Mouse (Mus musculus) midbrain, embryonic 15.5 days (tissue): ENCODE measurements around the gene Bend3. TPM values are rescaled to one million over a fixed set of nuclear protein-coding genes. Genes with fewer than 3 reads are reported as not detected.

Experiments used
- ATAC-seq: fragments of 200-750 bp; cut with Nextera tagmentation; replicated peaks from 2 replicates; pipeline ENCODE4 v1.8.0; 2017; ENCODE audit warnings: moderate TSS enrichment
- H3K27ac ChIP-seq: fragments of 300-500 bp; sonication (generic); 2 replicates; pipeline ENCODE4 v1.5.1; 2015; ENCODE audit warnings: mild to moderate bottlenecking, inconsistent platforms
- H3K27me3 ChIP-seq: fragments of 300-500 bp; sonication (generic); replicated peaks from 2 replicates; pipeline ENCODE4 v1.6.1; 2015; ENCODE audit warnings: inconsistent platforms
- H3K36me3 ChIP-seq: fragments of 300-500 bp; sonication (generic); replicated peaks from 2 replicates; pipeline ENCODE4 v1.6.1; 2015; ENCODE audit warnings: inconsistent platforms
- H3K4me1 ChIP-seq: fragments of 300-500 bp; sonication (generic); 2 replicates; pipeline ENCODE4 v1.6.1; 2015; ENCODE audit warnings: inconsistent platforms
- H3K4me2 ChIP-seq: fragments of 300-500 bp; sonication (generic); 2 replicates; pipeline ENCODE4 v1.6.1; 2015; ENCODE audit warnings: inconsistent platforms, mild to moderate bottlenecking, moderate library complexity
- H3K4me3 ChIP-seq: fragments of 300-500 bp; sonication (generic); 2 replicates; pipeline ENCODE4 v1.5.1; 2015; ENCODE audit warnings: mild to moderate bottlenecking, inconsistent platforms
- H3K9ac ChIP-seq: fragments of 300-500 bp; sonication (generic); 2 replicates; pipeline ENCODE4 v1.6.1; 2015; ENCODE audit warnings: mild to moderate bottlenecking, inconsistent platforms
- H3K9me3 ChIP-seq: fragments of 300-500 bp; sonication (generic); 2 replicates; pipeline ENCODE4 v1.6.1; 2016; ENCODE audit warnings: inconsistent platforms
- WGBS: fragments of 180-500 bp; shearing (Covaris S2); methylation state at CpG from one replicate; pipeline ENCODE4 v1.1.7; 2015; ENCODE audit warnings: mixed read lengths; 5-methylcytosine and 5-hydroxymethylcytosine counted together
- polyA plus RNA-seq: library from polyadenylated mRNA; unstranded; fragments of >200 nt; fragmentation: Nextera tagmentation; extraction: Ambion mirVana; gene quantifications from 2 replicates; pipeline ENCODE4 v1.2.1, GENCODE M21; 2015

Gene Bend3
- polyA plus RNA-seq, 1 experiment from 2014 or later: 5.5 TPM

GRCm38 (mm10) chr10:43541153-43541544, 62.5 kb downstream of the Bend3 start:
- peak overlapping the region; percentile 56 for H3K4me2 ChIP-seq
- no peak overlapping the region for H3K9ac ChIP-seq
- ATAC-seq: peak; percentile 32; the same call in 1 of the 2 replicates
- H3K4me3 ChIP-seq: peak overlapping the region; percentile 65
- H3K27ac ChIP-seq: no peak overlapping the region
- H3K36me3 ChIP-seq: no peaks in the 10 kb centered on the region
- no peaks in the 10 kb centered on the region for H3K9me3 ChIP-seq
- 44% methylated on average over 8 of the region's 8 CpGs for WGBS
- H3K4me1 ChIP-seq: peaks cover 17% of the 10 kb centered on the region
- no peaks in the 10 kb centered on the region for H3K27me3 ChIP-seq

DNA sequence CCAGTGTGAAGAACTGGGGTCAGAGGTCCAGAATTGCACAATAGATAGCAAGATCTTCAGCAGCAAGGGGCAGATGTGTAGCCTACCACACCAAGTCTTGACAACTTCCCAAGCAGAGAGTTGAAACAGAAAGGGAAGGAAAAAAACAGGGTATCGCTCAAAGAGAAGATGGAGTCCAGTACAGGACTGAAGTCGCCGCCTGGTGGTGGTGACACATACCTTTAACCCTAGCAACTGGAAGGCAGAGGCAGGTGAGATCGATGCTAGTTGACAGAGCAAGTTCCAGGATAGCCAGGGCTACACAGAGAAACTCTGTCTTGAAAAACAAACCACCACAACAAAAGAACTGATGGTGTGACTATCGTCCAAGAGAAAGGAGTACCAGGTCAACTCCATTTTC, 70.8 kb downstream of the Bend3 start:
- Histone ChIP-seq H3K27me3 (no peaks in the 10 kb centered on the region), H3K9ac (no peak overlapping the region), H3K27ac (no peak overlapping the region), H3K4me1 (no peaks in the 10 kb centered on the region), H3K4me2 (no peak overlapping the region), H3K4me3 (no peak overlapping the region), H3K36me3 (no peaks in the 10 kb centered on the region), H3K9me3 (no peaks in the 10 kb centered on the region)
- 59% methylated on average over 5 of the region's 5 CpGs for WGBS
- no peak for ATAC-seq

- 35% methylated on average over 3 of the region's 3 CpGs for WGBS
- Histone ChIP-seq H3K4me2 (no peak overlapping the region), H3K9me3 (no peaks in the 10 kb centered on the region), H3K4me3 (no peak overlapping the region), H3K9ac (no peak overlapping the region), H3K27me3 (no peaks in the 10 kb centered on the region), H3K36me3 (no peaks in the 10 kb centered on the region), H3K27ac (0 out of 2 replicates have a peak overlapping the region, but pooled peaks have one; percentile 8), H3K4me1 (no peaks in the 10 kb centered on the region)
- no peak for ATAC-seq
Observed at GRCm38 (mm10) chr10:43550923-43551322, 72.3 kb downstream of the Bend3 start.

GRCm38 (mm10) chr10:43551388-43551787, 72.8 kb downstream of the Bend3 start:
- ATAC-seq: peak; percentile 48; the same call in 1 of the 2 replicates
- H3K27ac ChIP-seq: 0 out of 2 replicates have a peak overlapping the region, but pooled peaks have one; percentile 8

GRCm38 (mm10) chr10:43557630-43558165, 79.1 kb downstream of the Bend3 start:
- Histone ChIP-seq H3K9ac (no peak overlapping the region), H3K27me3 (no peaks in the 10 kb centered on the region), H3K9me3 (no peaks in the 10 kb centered on the region), H3K36me3 (no peaks in the 10 kb centered on the region), H3K4me3 (no peak overlapping the region), H3K4me2 (no peak overlapping the region), H3K4me1 (no peaks in the 10 kb centered on the region), H3K27ac (no peak overlapping the region)
- no peak for ATAC-seq
- WGBS: 86% methylated on average over 5 of the region's 5 CpGs

More at GRCm38 (mm10) chr10:43551388-43551787, 72.8 kb downstream of the Bend3 start:
- H3K4me3 ChIP-seq: no peak overlapping the region
- no peaks in the 10 kb centered on the region for H3K4me1 ChIP-seq
- no peaks in the 10 kb centered on the region for H3K9me3 ChIP-seq
- H3K4me2 ChIP-seq: no peak overlapping the region
- WGBS: 30% methylated on average over 3 of the region's 3 CpGs
- no peaks in the 10 kb centered on the region for H3K27me3 ChIP-seq
- H3K9ac ChIP-seq: no peak overlapping the region
- no peaks in the 10 kb centered on the region for H3K36me3 ChIP-seq

GRCm38 (mm10) chr10:43559313-43559712, 80.7 kb downstream of the Bend3 start:
- Histone ChIP-seq H3K9ac (no peak overlapping the region), H3K27ac (no peak overlapping the region), H3K4me2 (no peak overlapping the region), H3K4me3 (no peak overlapping the region), H3K4me1 (no peaks in the 10 kb centered on the region), H3K36me3 (no peaks in the 10 kb centered on the region), H3K9me3 (no peaks in the 10 kb centered on the region), H3K27me3 (no peaks in the 10 kb centered on the region)
- 84% methylated on average over 11 of the region's 11 CpGs for WGBS
- ATAC-seq: no peak

DNA sequence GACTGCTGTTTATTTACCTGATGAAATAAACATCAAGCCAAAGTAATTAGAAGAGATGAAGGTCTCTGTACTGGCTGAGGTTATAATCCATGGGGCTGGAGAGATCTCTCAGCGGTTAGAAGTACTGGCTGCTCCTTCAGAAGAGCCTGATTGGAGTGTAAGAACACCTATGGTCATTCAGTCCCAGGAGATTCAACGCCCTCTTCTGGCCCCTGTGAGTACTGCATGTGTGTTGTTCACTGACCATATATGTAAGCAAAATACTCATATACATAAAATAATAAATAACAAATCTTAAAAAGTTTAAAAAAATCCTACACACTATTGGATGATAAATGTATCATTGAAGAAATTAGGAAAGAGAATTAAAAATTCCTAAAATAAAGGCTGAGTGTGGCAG, 82.1 kb downstream of the Bend3 start:
- ATAC-seq: no peak

GRCm38 (mm10) chr10:43561311-43561710, 82.7 kb downstream of the Bend3 start:
- Histone ChIP-seq H3K4me3 (no peak overlapping the region), H3K9ac (no peak overlapping the region), H3K4me1 (no peaks in the 10 kb centered on the region), H3K9me3 (no peaks in the 10 kb centered on the region), H3K27me3 (no peaks in the 10 kb centered on the region), H3K36me3 (no peaks in the 10 kb centered on the region), H3K27ac (no peak overlapping the region), H3K4me2 (no peak overlapping the region)
- WGBS: 92% methylated on average over 2 of the region's 2 CpGs
- ATAC-seq: no peak

More for the DNA sequence above, 82.1 kb downstream of the Bend3 start:
- 45% methylated on average over 2 of the region's 2 CpGs for WGBS
- no peak overlapping the region for H3K9ac ChIP-seq
- no peaks in the 10 kb centered on the region for H3K9me3 ChIP-seq
- no peaks in the 10 kb centered on the region for H3K36me3 ChIP-seq
- no peaks in the 10 kb centered on the region for H3K4me1 ChIP-seq
- H3K27ac ChIP-seq: no peak overlapping the region
- H3K4me2 ChIP-seq: no peak overlapping the region
- H3K4me3 ChIP-seq: no peak overlapping the region
- H3K27me3 ChIP-seq: no peaks in the 10 kb centered on the region

Other genes with a start within 250 kb of the Bend3 start
- gene Gm9803, start 45.3 kb downstream of the Bend3 start, polyA plus RNA-seq: 20.2 and 22.7 TPM in 2 replicates
- gene 1700021F05Rik, start 62.2 kb downstream of the Bend3 start, polyA plus RNA-seq: 62.6 and 66.2 TPM in 2 replicates
- 787 and 795 TPM in 2 replicates for gene Cd24a, start 99.5 kb downstream of the Bend3 start, polyA plus RNA-seq